Mouse (Mus musculus): ENCODE measurements around the gene Stox2. TPM values are rescaled to one million over a fixed set of nuclear protein-coding genes. Genes with fewer than 3 reads are reported as not detected.

The Stox2 gene
- total RNA-seq, 2 experiments from 2014 or later = not detected

DNA sequence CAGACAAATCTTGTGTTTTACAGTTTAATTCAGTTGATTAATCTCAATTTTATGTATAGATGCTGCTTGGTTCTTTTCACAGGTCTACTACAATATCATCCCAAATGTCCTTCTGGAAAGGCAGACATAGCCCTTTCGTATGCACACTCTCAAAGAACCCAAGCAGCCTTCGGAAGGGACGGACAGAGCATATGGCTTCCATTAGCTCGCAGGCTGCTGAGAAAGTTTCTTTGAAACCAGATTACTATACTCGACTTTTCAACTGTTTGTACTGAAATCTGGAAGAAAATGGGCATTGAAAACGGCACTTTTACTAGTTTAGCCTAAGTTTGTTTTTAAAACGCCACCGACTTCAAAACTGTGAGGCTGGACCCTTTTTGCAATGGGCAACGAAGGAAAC lies 234.9 kb downstream of the Stox2 start:
- no peak for ATAC-seq (replicated peaks; ENCODE audit: low FRiP score, poor library complexity, severe bottlenecking)

- no peak for ATAC-seq (replicated peaks; ENCODE audit: low FRiP score, poor library complexity, severe bottlenecking)
Observed at GRCm38 (mm10) chr8:47208246-47208645, 237.9 kb downstream of the Stox2 start.

- no peak for ATAC-seq (replicated peaks; ENCODE audit: low FRiP score, poor library complexity, severe bottlenecking)
Observed at GRCm38 (mm10) chr8:47206640-47207237, 239.4 kb downstream of the Stox2 start.

DNA sequence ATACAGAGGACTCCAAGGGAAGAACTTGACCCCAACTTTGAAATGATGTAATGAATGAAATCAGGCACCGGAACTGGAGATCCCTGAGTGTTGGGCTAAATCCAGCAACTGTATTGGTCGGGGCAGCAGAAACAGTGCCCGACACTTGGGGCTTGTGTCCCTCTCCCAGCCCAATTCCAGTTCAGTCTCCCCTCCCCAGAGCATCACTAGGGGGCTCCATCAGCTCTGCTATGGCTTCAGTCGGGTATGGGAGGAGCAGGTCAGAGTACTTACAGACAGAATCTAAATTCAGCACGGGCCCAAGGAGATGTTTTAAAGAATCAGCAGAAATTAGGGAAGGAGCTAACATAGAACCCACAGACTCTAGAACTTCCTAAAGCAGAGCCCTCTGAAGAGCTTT lies 240.7 kb downstream of the Stox2 start:
- no peak for ATAC-seq (replicated peaks; ENCODE audit: low FRiP score, poor library complexity, severe bottlenecking)

DNA sequence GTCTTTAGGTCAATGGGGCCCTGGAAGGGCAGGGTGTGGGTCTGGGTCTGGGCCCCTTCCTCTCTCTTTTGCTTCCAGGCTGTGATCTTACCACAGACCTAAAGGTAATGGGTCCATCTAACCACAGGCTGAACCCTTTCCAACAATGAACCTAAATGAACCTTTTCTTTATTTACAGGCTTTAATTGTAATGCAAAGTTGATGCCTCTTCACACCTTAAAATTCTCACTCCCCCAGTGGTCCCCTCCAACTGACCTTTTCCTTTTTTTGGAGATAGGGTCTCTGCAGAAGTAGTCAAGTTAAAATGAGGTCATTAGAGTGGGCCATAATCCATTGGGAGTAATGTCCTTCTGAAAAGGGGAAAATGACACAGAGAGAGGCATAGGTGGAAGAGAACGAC lies 249.8 kb downstream of the Stox2 start:
- no peak for ATAC-seq (replicated peaks; ENCODE audit: low FRiP score, poor library complexity, severe bottlenecking)

GRCm38 (mm10) chr8:47193321-47193996 lies 252.7 kb downstream of the Stox2 start:
- no peak for ATAC-seq (replicated peaks; ENCODE audit: low FRiP score, poor library complexity, severe bottlenecking)

- ATAC-seq (replicated peaks; ENCODE audit: low FRiP score, poor library complexity, severe bottlenecking) = no peak
Observed at GRCm38 (mm10) chr8:47191444-47192365, 254.5 kb downstream of the Stox2 start.

DNA sequence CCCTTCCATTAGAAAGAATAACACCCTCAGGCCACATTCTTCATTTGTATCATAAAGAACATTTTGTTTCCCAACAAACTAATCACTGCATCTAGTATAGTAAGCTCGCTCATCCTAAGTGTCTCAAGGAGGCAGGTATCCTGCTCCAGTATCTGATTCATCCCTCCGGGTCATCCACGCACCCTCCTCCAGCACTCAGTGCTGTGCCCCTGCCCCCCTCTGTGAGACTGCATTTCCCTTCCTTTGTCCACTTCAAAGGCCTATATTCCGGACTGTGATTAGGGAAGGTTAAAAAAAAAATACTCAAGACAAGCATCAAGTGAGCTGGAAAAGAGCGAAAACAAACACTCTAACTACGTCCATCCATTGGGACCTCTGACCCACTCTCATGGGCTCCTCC lies 260.8 kb downstream of the Stox2 start:
- ATAC-seq (replicated peaks; ENCODE audit: low FRiP score, poor library complexity, severe bottlenecking) = no peak

- no peak for ATAC-seq (replicated peaks; ENCODE audit: low FRiP score, poor library complexity, severe bottlenecking)
Observed at GRCm38 (mm10) chr8:47182771-47183558, 263.2 kb downstream of the Stox2 start.

DNA sequence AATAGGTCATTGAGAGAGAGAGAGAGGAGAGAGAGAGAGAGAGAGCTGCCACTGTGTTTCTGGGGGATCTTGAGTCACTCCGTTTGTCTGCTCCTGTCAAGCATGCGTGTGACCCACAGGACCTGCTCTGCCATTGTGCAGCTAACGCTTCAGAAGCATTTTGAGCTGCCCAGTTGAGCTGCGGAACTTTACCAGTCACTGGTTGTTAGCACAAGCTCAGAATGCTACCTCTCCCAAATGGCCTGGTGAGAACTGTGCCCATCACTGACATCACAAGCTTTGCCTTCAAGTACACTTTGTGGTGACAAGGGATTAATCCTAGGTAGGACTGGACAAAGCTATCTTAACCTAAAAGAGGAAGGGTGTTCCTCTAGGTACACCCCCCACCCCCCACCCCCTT lies 263.9 kb downstream of the Stox2 start:
- no peak for ATAC-seq (replicated peaks; ENCODE audit: low FRiP score, poor library complexity, severe bottlenecking)

DNA sequence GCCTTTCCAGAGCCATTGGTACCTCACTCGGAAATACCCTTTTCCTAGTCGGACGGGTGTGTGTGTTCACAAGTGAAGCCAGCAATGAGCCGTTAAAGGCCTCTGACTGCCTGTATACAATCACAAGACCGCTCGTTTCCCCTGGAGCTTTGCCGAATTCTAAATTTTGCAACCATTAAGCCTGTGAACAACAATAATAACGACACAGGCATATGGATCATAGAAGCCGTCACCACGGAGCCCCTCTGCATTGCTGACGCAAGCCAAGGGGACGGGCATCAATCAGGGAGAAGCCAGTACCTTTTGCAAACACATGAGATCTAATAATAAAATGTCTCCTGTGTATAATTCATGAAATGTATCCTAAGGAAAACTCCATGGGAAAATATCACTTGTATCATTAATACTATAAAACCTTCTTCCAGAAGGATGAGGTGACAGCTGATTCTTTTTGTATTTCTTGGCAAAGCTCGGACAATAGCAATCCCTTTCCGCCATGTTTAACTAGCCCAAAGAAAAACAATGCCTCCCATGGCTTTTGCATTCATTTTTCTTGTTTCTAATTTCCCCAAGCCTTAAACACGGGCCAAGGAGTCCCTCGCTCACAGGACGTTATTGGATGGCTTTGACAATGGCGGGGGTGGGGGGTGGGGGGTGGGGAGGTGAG lies 265.0 kb downstream of the Stox2 start:
- no peak for ATAC-seq (replicated peaks; ENCODE audit: low FRiP score, poor library complexity, severe bottlenecking)

DNA sequence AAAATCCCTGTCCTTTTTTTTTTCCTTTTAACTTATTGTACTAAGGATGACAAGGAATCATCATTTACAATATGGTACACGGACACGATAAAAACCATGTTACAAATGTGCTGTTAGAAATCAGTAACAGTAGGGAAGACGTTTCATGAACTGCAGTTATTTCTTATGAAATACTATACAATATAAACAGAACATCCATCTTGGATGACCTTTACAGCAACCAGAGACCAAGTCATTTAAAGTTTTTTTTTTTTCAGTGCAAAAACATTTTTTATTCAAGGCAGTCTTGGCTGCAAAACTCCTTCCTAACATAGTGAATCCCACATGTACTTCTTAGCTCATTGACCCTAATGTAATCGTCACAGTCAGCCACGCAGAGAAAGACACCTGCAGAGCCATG lies 266.0 kb downstream of the Stox2 start:
- ATAC-seq (replicated peaks; ENCODE audit: low FRiP score, poor library complexity, severe bottlenecking) = no peak

GRCm38 (mm10) chr8:47178785-47179184 lies 267.4 kb downstream of the Stox2 start:
- no peak for ATAC-seq (replicated peaks; ENCODE audit: low FRiP score, poor library complexity, severe bottlenecking)

- no peak for ATAC-seq (replicated peaks; ENCODE audit: low FRiP score, poor library complexity, severe bottlenecking)
Observed at GRCm38 (mm10) chr8:47173823-47174222, 272.3 kb downstream of the Stox2 start.

DNA sequence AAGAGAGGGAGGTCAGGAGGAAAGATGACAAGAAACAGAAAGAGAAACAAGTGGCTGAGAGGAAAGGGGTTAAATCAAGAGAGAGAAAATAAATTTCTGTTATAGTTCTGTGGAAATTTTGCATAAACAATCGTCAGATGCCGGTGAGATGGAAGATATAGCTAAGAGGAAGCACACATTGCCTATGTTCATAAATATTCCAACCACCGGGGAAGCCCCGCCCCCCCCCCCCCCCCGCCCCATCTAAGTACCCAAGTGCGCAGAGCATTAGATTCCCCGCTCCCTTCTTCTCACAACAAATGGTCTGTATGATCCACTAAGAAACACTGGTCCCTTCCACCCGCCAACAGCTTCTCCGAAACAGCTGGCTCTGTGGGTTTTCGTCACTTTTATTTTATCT lies 273.3 kb downstream of the Stox2 start:
- no peak for ATAC-seq (replicated peaks; ENCODE audit: low FRiP score, poor library complexity, severe bottlenecking)

DNA sequence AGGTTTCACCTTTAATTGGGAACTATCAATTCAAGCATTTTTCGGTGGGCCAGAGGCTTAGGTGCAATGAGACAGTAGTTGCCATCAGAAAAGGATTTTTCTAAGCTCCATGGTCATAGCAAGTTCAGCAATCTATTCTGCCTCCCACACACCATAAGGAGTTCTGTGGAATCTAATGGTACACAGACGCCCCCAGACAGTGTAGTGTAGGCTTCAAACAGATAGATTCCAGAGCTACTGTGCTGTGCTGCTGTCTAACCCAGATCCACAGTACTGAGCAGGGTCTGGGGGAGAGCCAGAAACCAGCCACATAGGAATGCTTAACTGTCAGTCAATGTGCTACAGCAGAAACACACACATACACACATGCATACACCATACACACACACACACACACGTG lies 285.5 kb downstream of the Stox2 start:
- no peak for ATAC-seq (replicated peaks; ENCODE audit: low FRiP score, poor library complexity, severe bottlenecking)

GRCm38 (mm10) chr8:47154521-47154920 lies 291.6 kb downstream of the Stox2 start:
- ATAC-seq (replicated peaks; ENCODE audit: low FRiP score, poor library complexity, severe bottlenecking) = no peak

GRCm38 (mm10) chr8:47145258-47145657 lies 300.9 kb downstream of the Stox2 start:
- ATAC-seq (replicated peaks; ENCODE audit: low FRiP score, poor library complexity, severe bottlenecking) = no peak

- ATAC-seq (replicated peaks; ENCODE audit: low FRiP score, poor library complexity, severe bottlenecking) = no peak
Observed at GRCm38 (mm10) chr8:47136047-47136446, 310.1 kb downstream of the Stox2 start.

GRCm38 (mm10) chr8:47135586-47135985 lies 310.6 kb downstream of the Stox2 start:
- no peak for ATAC-seq (replicated peaks; ENCODE audit: low FRiP score, poor library complexity, severe bottlenecking)
